Mouse (Mus musculus) bone marrow macrophage, adult 2 months (primary cell): ENCODE results near the gene Gm13276.
"Not testable (repeated sequence)": the region's sequence is repeated elsewhere in the genome, so short reads cannot be mapped to it uniquely, and the experiment has no call there.

Experiments used
- CTCF ChIP-seq: IDR thresholded peaks from 2 replicates; pipeline ENCODE4 v1.5.1; 2012; ENCODE audit warnings: low read depth, mild to moderate bottlenecking, low read length, moderate library complexity
- POLR2A ChIP-seq: IDR thresholded peaks from 2 replicates; pipeline ENCODE4 v1.6.1; 2012; ENCODE audit warnings: mild to moderate bottlenecking, low read depth, low read length, borderline replicate concordance

GRCm38 (mm10) chr4:88805761-88806160, 20.3 kb downstream of the Gm13276 start:
- TF ChIP-seq POLR2A, CTCF: not testable (repeated sequence)
